Mouse (Mus musculus) MEL (cell line): Measurements from ENCODE around the gene Zfp39. TPM values are rescaled to one million over a fixed set of nuclear protein-coding genes. Genes with fewer than 3 reads are reported as not detected.

Source experiments
- DNase-seq: peaks from one replicate; pipeline ENCODE4 v3.0.0; 2011; ENCODE audit warnings: low read depth, low spot score
- H3K27ac ChIP-seq: 2 replicates; pipeline ENCODE4 v1.5.1; 2012; ENCODE audit warnings: low read depth, mild to moderate bottlenecking, control low read depth, low read length, moderate library complexity; ENCODE audit not compliant: control insufficient read depth
- H3K27me3 ChIP-seq, 2 experiments: fragments of 150-350 bp in 1 of 2; sonication (generic) in 1 of 2; 2 replicates each; pipeline ENCODE4 v1.6.1; 2012; ENCODE audit warnings: low read length in 2 of 2, mild to moderate bottlenecking in 2 of 2, improper control_type of control experiment in 1 of 2, moderate library complexity in 1 of 2; ENCODE audit not compliant: insufficient read depth in 2 of 2, control insufficient read depth in 1 of 2
- H3K36me3 ChIP-seq, 2 experiments: 2 replicates each; pipeline ENCODE4 v1.6.1; 2012 to 2014; ENCODE audit warnings: low read length in 2 of 2, improper control_type of control experiment in 1 of 2, inconsistent platforms in 1 of 2, mild to moderate bottlenecking in 1 of 2; ENCODE audit not compliant: insufficient read depth in 2 of 2, control insufficient read depth in 1 of 2
- H3K4me1 ChIP-seq, 2 experiments: fragments of 150-350 bp in 1 of 2; sonication (generic) in 1 of 2; 2 replicates each; pipeline ENCODE4 v1.6.1; 2012; ENCODE audit warnings: low read length in 2 of 2, improper control_type of control experiment in 1 of 2, mild to moderate bottlenecking in 1 of 2; ENCODE audit not compliant: insufficient read depth in 2 of 2, control insufficient read depth in 1 of 2
- H3K4me3 ChIP-seq, 2 experiments: fragments of 150-350 bp in 1 of 2; sonication (generic) in 1 of 2; 2 replicates each; pipeline ENCODE4 v1.5.1; 2012; ENCODE audit warnings: low read depth in 2 of 2, low read length in 2 of 2, mild to moderate bottlenecking in 2 of 2, moderate library complexity in 2 of 2, control low read depth in 1 of 2, improper control_type of control experiment in 1 of 2; ENCODE audit not compliant: control insufficient read depth in 1 of 2, insufficient read depth in 1 of 2
- H3K79me2 ChIP-seq: 2 replicates; pipeline ENCODE4 v1.6.1; 2012; ENCODE audit warnings: mild to moderate bottlenecking, low read length, moderate library complexity; ENCODE audit not compliant: control insufficient read depth, poor library complexity, insufficient read depth
- H3K9ac ChIP-seq: 2 replicates; pipeline ENCODE4 v1.6.1; 2012; ENCODE audit warnings: low read depth, mild to moderate bottlenecking, control low read depth, low read length, moderate library complexity; ENCODE audit not compliant: control insufficient read depth, poor library complexity, severe bottlenecking
- H3K9me3 ChIP-seq: fragments of 150-350 bp; sonication (generic); replicated peaks from 2 replicates; pipeline ENCODE4 v1.6.1; 2012; ENCODE audit warnings: mild to moderate bottlenecking, low read length, improper control_type of control experiment, moderate library complexity; ENCODE audit not compliant: insufficient read depth
- CHD2 ChIP-seq: IDR thresholded peaks from 2 replicates; pipeline ENCODE4 v1.6.1; 2011; ENCODE audit warnings: low read length, improper control_type of control experiment
- CTCF ChIP-seq, 3 experiments: IDR thresholded peaks in 2 of 3; conservative IDR thresholded peaks in 1 of 3; 2 replicates each; pipeline ENCODE4 v1.5.1; 2011 to 2012; ENCODE audit warnings: low read length in 3 of 3, low read depth in 2 of 3, mild to moderate bottlenecking in 2 of 3, improper control_type of control experiment in 1 of 3, inconsistent platforms in 1 of 3, mixed read lengths in 1 of 3, moderate library complexity in 1 of 3; ENCODE audit not compliant: control insufficient read depth in 1 of 3, insufficient read depth in 1 of 3, poor library complexity in 1 of 3, severe bottlenecking in 1 of 3
- E2F4 ChIP-seq: IDR thresholded peaks from 2 replicates; pipeline ENCODE4 v1.6.1; 2011; ENCODE audit warnings: low read depth, low read length, improper control_type of control experiment, borderline replicate concordance
- ELF1 ChIP-seq: IDR thresholded peaks from 2 replicates; pipeline ENCODE4 v1.6.1; 2014; ENCODE audit warnings: low read depth, mild to moderate bottlenecking, inconsistent platforms, low read length, improper control_type of control experiment, moderate library complexity
- EP300 ChIP-seq, 2 experiments: IDR thresholded peaks; 2 replicates each; pipeline ENCODE4 v1.6.1; 2011; ENCODE audit warnings: improper control_type of control experiment in 2 of 2, low read length in 2 of 2, low read depth in 1 of 2, mild to moderate bottlenecking in 1 of 2
- ETS1 ChIP-seq: IDR thresholded peaks from 2 replicates; pipeline ENCODE4 v1.6.1; 2012; ENCODE audit warnings: low read depth, mild to moderate bottlenecking, inconsistent platforms, low read length, improper control_type of control experiment, moderate library complexity
- GABPA ChIP-seq: IDR thresholded peaks from 2 replicates; pipeline ENCODE4 v1.6.1; 2012; ENCODE audit warnings: low read depth, mild to moderate bottlenecking, inconsistent platforms, low read length, improper control_type of control experiment, moderate library complexity
- GATA1 ChIP-seq: IDR thresholded peaks from 2 replicates; pipeline ENCODE4 v1.6.1; 2011; ENCODE audit warnings: low read depth, low read length, improper control_type of control experiment
- HCFC1 ChIP-seq: IDR thresholded peaks from 2 replicates; pipeline ENCODE4 v1.6.1; 2012; ENCODE audit warnings: low read depth, mild to moderate bottlenecking, inconsistent platforms, low read length, improper control_type of control experiment, moderate library complexity
- JUND ChIP-seq: IDR thresholded peaks from 2 replicates; pipeline ENCODE4 v1.6.1; 2011; ENCODE audit warnings: low read depth, mild to moderate bottlenecking, improper control_type of control experiment, low read length
- MAFK ChIP-seq: IDR thresholded peaks from 2 replicates; pipeline ENCODE4 v1.6.1; 2011; ENCODE audit warnings: low read depth, mild to moderate bottlenecking, low read length, improper control_type of control experiment, borderline replicate concordance
- MAX ChIP-seq: IDR thresholded peaks from 2 replicates; pipeline ENCODE4 v1.6.1; 2011; ENCODE audit warnings: low read length, improper control_type of control experiment
- MAZ ChIP-seq: IDR thresholded peaks from 2 replicates; pipeline ENCODE4 v1.6.1; 2012; ENCODE audit warnings: low read depth, mild to moderate bottlenecking, inconsistent platforms, low read length, improper control_type of control experiment
- MEF2A ChIP-seq: IDR thresholded peaks from 2 replicates; pipeline ENCODE4 v1.6.1; 2014; ENCODE audit warnings: low read depth, mild to moderate bottlenecking, inconsistent platforms, low read length, improper control_type of control experiment; ENCODE audit not compliant: poor library complexity, insufficient replicate concordance, severe bottlenecking; ENCODE audit errors: extremely low read depth
- MXI1 ChIP-seq: IDR thresholded peaks from 2 replicates; pipeline ENCODE4 v1.6.1; 2011; ENCODE audit warnings: mild to moderate bottlenecking, low read depth, low read length, improper control_type of control experiment
- MYB ChIP-seq: IDR thresholded peaks from 2 replicates; pipeline ENCODE4 v1.6.1; 2011; ENCODE audit warnings: mild to moderate bottlenecking, low read depth, low read length, improper control_type of control experiment
- NELFE ChIP-seq: IDR thresholded peaks from 2 replicates; pipeline ENCODE4 v1.6.1; 2011; ENCODE audit warnings: low read depth, low read length, improper control_type of control experiment
- NRF1 ChIP-seq: IDR thresholded peaks from 2 replicates; pipeline ENCODE4 v1.6.1; 2014; ENCODE audit warnings: low read depth, mild to moderate bottlenecking, inconsistent platforms, low read length, improper control_type of control experiment, moderate library complexity; ENCODE audit not compliant: poor library complexity, insufficient read depth, severe bottlenecking
- POLR2A ChIP-seq, 2 experiments: IDR thresholded peaks; 2 replicates each; pipeline ENCODE4 v1.6.1; 2011 to 2012; ENCODE audit warnings: low read length in 2 of 2, mild to moderate bottlenecking in 2 of 2, control low read depth in 1 of 2, improper control_type of control experiment in 1 of 2, low read depth in 1 of 2, moderate library complexity in 1 of 2; ENCODE audit not compliant: control insufficient read depth in 1 of 2, insufficient read depth in 1 of 2, poor library complexity in 1 of 2
- POLR2AphosphoS2 ChIP-seq: IDR thresholded peaks from 2 replicates; pipeline ENCODE4 v1.6.1; 2011; ENCODE audit warnings: low read length, improper control_type of control experiment
- POLR2AphosphoS5 ChIP-seq: IDR thresholded peaks from 2 replicates; pipeline ENCODE4 v1.6.1; 2012; ENCODE audit warnings: low read depth, borderline replicate concordance, mild to moderate bottlenecking, inconsistent platforms, low read length, moderate library complexity, mixed read lengths
- SIN3A ChIP-seq: IDR thresholded peaks from 2 replicates; pipeline ENCODE4 v1.6.1; 2012; ENCODE audit warnings: low read length, improper control_type of control experiment, inconsistent platforms
- SMC3 ChIP-seq: IDR thresholded peaks from 2 replicates; pipeline ENCODE4 v1.6.1; 2011; ENCODE audit warnings: low read depth, low read length, improper control_type of control experiment
- TAL1 ChIP-seq: IDR thresholded peaks from 2 replicates; pipeline ENCODE4 v1.6.1; 2012; ENCODE audit warnings: mild to moderate bottlenecking, inconsistent platforms, low read length, moderate library complexity, mixed read lengths
- TBP ChIP-seq: IDR thresholded peaks from 2 replicates; pipeline ENCODE4 v1.8.0; 2011; ENCODE audit warnings: low read depth, low read length, improper control_type of control experiment
- USF1 ChIP-seq: IDR thresholded peaks from 2 replicates; pipeline ENCODE4 v1.6.1; 2014; ENCODE audit warnings: low read depth, mild to moderate bottlenecking, inconsistent platforms, low read length, improper control_type of control experiment, moderate library complexity
- ZC3H11A ChIP-seq: IDR thresholded peaks from 2 replicates; pipeline ENCODE4 v1.6.1; 2012; ENCODE audit warnings: low read depth, mild to moderate bottlenecking, inconsistent platforms, low read length, improper control_type of control experiment
- ZKSCAN1 ChIP-seq: IDR thresholded peaks from 2 replicates; pipeline ENCODE4 v1.6.1; 2012; ENCODE audit warnings: low read depth, mild to moderate bottlenecking, inconsistent platforms, low read length, improper control_type of control experiment, moderate library complexity
- ZMIZ1 ChIP-seq: IDR thresholded peaks from 2 replicates; pipeline ENCODE4 v1.6.1; 2012; ENCODE audit warnings: low read depth, mild to moderate bottlenecking, inconsistent platforms, low read length, improper control_type of control experiment, moderate library complexity
- ZNF384 ChIP-seq: IDR thresholded peaks from 2 replicates; pipeline ENCODE4 v1.6.1; 2012; ENCODE audit warnings: low read depth, mild to moderate bottlenecking, inconsistent platforms, low read length, improper control_type of control experiment
- polyA plus RNA-seq, 2 experiments: library from polyadenylated mRNA; stranded (reverse) in 1 of 2; unstranded in 1 of 2; fragments of >175 nt in 1 of 2; fragments of >200 nt in 1 of 2; gene quantifications; 2 replicates each; pipeline versions ENCODE4 v1.2.1 to v1.2.4; 2012; ENCODE audit warnings: low replicate concordance in 2 of 2, low read depth in 1 of 2; ENCODE audit not compliant: insufficient read length in 2 of 2, insufficient read depth in 1 of 2, missing spikeins in 1 of 2
- total RNA-seq: library from RNA; depleted of rRNA; stranded (reverse); fragments of 300-350 nt; gene quantifications from 2 replicates; pipeline ENCODE4 v1.2.3, GENCODE M21; 2012

Gene Zfp39
- total and polyA plus RNA-seq, 3 experiments: 5.1 to 6.0 TPM; not detected in 1

DNA sequence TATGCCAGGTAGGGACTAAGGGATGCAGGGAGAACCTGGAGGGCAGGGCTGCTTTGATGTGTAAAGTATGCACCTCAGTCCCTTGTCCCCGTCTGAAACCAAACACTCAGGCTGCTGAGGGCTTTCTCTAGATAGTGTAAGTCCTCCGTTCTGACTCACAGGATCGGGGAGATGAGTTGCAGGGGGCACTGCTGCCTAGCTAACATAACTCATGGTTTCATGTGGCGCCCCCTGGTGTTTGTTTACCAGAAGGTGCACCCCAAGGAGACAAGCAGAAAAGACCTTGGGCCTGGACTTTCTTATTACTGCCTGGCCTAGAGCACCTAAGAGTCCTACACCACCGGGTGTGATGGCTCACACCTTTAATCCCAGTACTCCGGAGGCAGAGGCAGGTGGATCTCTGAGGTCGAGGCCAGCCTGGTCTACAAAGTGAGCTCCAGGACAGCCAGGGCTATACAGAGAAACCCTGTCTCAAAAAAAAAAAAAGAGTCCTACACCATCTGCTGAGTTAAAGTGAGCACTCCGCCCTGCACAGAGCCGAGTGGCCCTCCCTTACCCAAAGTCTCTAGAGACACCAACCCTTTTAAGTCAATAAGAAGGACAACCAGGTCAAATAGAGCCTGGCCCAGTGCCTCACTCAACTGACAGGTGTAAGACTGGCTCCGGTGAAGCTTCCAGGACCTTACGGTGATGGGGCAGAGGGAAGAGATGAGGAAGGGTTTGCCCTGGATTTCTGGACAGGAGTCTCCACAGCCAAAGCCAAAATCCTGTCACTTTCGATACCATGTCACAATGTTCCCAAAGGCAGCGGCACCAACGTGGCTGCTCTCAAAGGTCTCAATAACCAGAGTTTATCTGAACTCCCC is 13.1 kb upstream of the Zfp39 start (continued):
- TF ChIP-seq MAFK (no peak), POLR2AphosphoS2 (no peak), SMC3 (peak; percentile 55), POLR2A (IDR thresholded peaks at IDR 0.05; ENCODE audit: control insufficient read depth in 1 of 2, insufficient read depth in 1 of 2, low read depth in 1 of 2, low read length in 2 of 2, poor library complexity in 1 of 2) (no peak), MAZ (no peak), ZKSCAN1 (no peak), E2F4 (no peak), SIN3A (peak; percentile 43; the same call in 1 of the 2 replicates), POLR2AphosphoS5 (no peak), MYB (no peak), EP300 (IDR thresholded peaks at IDR 0.05; ENCODE audit: low read depth in 1 of 2, low read length in 2 of 2) (no peak), TAL1 (no peak), HCFC1 (0 out of 2 replicates have a peak, but pooled peaks have one; percentile 18), NRF1 (no peak), MEF2A (no peak), CTCF (IDR thresholded peaks at IDR 0.05 in 2 of 3, conservative IDR thresholded peaks at IDR 0.05 in 1 of 3; ENCODE audit: control insufficient read depth in 1 of 3, insufficient read depth in 1 of 3, low read depth in 2 of 3, low read length in 3 of 3, poor library complexity in 1 of 3, severe bottlenecking in 1 of 3) (peak; percentile 70 to 89 (median 82)), GABPA (no peak)

DNA sequence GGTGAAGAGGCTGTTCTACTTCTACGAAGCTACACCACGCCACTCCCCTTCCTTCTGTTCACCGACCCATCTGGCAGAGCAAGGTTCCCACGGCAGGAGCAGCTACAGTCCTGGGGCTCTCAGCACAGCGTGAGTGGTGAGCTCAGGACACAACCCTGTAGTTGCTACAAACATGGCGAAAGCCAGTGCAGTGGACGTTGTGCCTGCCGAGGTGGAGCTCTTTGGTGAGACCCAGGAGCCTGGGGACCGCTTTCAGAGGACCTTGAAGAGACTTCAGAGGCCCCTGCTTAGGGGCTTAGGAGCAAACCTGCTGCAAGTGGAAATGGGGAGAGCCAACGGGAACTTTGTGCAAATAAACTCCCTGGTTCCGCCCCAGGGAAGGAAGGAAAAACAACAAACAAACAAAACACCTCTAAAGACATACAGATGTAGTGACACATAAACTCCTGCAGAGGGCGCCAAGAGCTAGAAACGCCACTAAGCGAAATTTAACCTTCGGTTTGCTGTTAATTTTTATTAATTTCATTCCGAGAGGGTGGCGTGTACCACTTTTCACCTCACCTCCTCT is 10.5 kb upstream of the Zfp39 start:
- H3K27me3 ChIP-seq: no peaks in the 10 kb centered on the region; a peak in 1 of 4 replicates
- H3K4me3 ChIP-seq: peak overlapping the region; percentile 29 to 86
- H3K36me3 ChIP-seq: peaks cover 0 to 16% of the 10 kb centered on the region in 2 experiments; a peak in 2 of 4 replicates
- H3K27ac ChIP-seq: no peak overlapping the region
- H3K4me1 ChIP-seq: peaks cover 8 to 24% of the 10 kb centered on the region in 2 experiments
- no peaks in the 10 kb centered on the region for H3K9me3 ChIP-seq
- no peaks in the 10 kb centered on the region for H3K79me2 ChIP-seq
- DNase-seq: peak; percentile 83
- peak overlapping the region; percentile 73 for H3K9ac ChIP-seq
- TF ChIP-seq ZC3H11A: peak; percentile 40; the same call in 1 of the 2 replicates
- no peak for TF ChIP-seq JUND
- peak; percentile 38; the same call in 1 of the 2 replicates for TF ChIP-seq NELFE
- no peak for TF ChIP-seq MAX
- no peak for TF ChIP-seq ELF1
- TF ChIP-seq ZNF384: no peak
- TF ChIP-seq NRF1: no peak
- TF ChIP-seq SMC3: peak; percentile 46
- TF ChIP-seq MAZ: no peak
- no peak for TF ChIP-seq TAL1
- TF ChIP-seq POLR2A (IDR thresholded peaks at IDR 0.05; ENCODE audit: control insufficient read depth in 1 of 2, insufficient read depth in 1 of 2, low read depth in 1 of 2, low read length in 2 of 2, poor library complexity in 1 of 2): no peak
- no peak for TF ChIP-seq USF1
- no peak for TF ChIP-seq CHD2
- no peak for TF ChIP-seq GABPA
- TF ChIP-seq POLR2AphosphoS5: no peak
- TF ChIP-seq MEF2A: no peak
- TF ChIP-seq HCFC1: no peak
- TF ChIP-seq SIN3A: peak; percentile 67; the same call in 1 of the 2 replicates
- no peak for TF ChIP-seq ZMIZ1
- TF ChIP-seq CTCF (IDR thresholded peaks at IDR 0.05 in 2 of 3, conservative IDR thresholded peaks at IDR 0.05 in 1 of 3; ENCODE audit: control insufficient read depth in 1 of 3, insufficient read depth in 1 of 3, low read depth in 2 of 3, low read length in 3 of 3, poor library complexity in 1 of 3, severe bottlenecking in 1 of 3): peak; percentile 50 to 72 (median 71)
- TF ChIP-seq MYB: 0 out of 2 replicates have a peak, but pooled peaks have one; percentile 16
- TF ChIP-seq MXI1: no peak
- no peak for TF ChIP-seq ZKSCAN1
- TF ChIP-seq TBP: 0 out of 2 replicates have a peak, but pooled peaks have one; percentile 33
- TF ChIP-seq GATA1: no peak
- TF ChIP-seq ETS1: no peak
